Mouse (Mus musculus) bone marrow macrophage, adult 2 months (primary cell): ENCODE data around the gene Phactr1.

Experiments
- CTCF ChIP-seq: IDR thresholded peaks from 2 replicates; pipeline ENCODE4 v1.5.1; 2012; ENCODE audit warnings: low read depth, mild to moderate bottlenecking, low read length, moderate library complexity
- POLR2A ChIP-seq: IDR thresholded peaks from 2 replicates; pipeline ENCODE4 v1.6.1; 2012; ENCODE audit warnings: mild to moderate bottlenecking, low read depth, low read length, borderline replicate concordance

DNA sequence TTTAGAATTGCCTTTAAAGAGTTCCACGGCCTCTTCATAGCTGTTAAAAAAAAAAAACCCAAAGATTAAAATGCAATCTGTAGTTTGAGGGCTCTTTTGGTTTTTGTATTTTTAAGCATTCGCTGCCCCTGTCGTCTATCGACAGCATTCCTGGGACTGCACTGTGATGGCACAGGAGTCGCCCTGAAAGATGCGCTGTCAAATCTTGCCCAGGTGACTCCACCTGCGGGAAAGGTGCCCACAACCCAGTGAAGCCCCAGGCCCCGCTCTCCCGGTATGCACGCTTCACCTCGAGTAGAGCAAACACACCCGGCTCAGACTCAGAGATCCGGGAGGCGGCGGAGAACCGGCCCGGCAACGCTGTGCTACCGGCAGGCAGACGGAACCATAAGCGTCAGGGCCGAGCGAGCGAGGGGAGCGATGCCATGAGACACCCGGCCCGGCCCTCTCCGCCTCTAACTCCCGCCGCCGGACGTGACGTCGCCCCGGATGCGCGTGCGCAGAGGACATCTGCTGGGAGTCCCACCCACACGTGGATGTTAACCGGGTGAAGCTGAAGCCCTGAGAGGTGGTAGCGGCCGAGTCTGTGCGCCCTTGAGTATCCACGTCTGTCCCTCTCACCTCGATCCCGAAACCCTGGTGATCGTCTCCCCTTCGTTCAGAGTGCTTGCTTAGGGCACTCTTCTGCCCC is 490.7 kb downstream of the Phactr1 start, which contains the start of gene Tbc1d7:
- TF ChIP-seq CTCF (no peak), POLR2A (0 out of 2 replicates have a peak, but pooled peaks have one; percentile 70)
